Mouse (Mus musculus): ENCODE measurements at regions not wholly inside any gene's neighbourhood (a gene's known extent, or its start where the extent isn't known, plus 50 kb on each side); places are given as distances from the start of the nearest gene placed in this dataset.

- in situ Hi-C loops (cut with MboI; ENCODE audit: low pct_unique_long_range_greater_than_20kb) = no loop called here
- ATAC-seq (no peak), DNase-seq (ENCODE audit: low read depth, low spot score) (no peak)
- TF ChIP-seq CTCF (IDR thresholded peaks at IDR 0.05) = no peak
- no peaks in the 10 kb centered on the region for H3K27me3 ChIP-seq
- ChIA-PET CTCF (no interaction called here), POLR2A (no interaction called here)
Observed at GRCm38 (mm10) chr12:9921591-9922198, 351.8 kb downstream of the Osr1 start.

- TF ChIP-seq CTCF (IDR thresholded peaks at IDR 0.05) = no peak
- DNase-seq (ENCODE audit: low read depth, low spot score) = no peak
- POLR2A ChIA-PET = no interaction called here
- no peaks in the 10 kb centered on the region for H3K27me3 ChIP-seq
- in situ Hi-C loops (cut with MboI; ENCODE audit: low pct_unique_long_range_greater_than_20kb) = no loop called here
- CTCF ChIA-PET = interaction anchor here (1.1 kb wide), 1 partner anchor 23 kb away, joined by 3 read pairs; no protein-coding TSS in a partner anchor
- no peak for ATAC-seq
Observed at GRCm38 (mm10) chr12:9924561-9924960, 354.6 kb downstream of the Osr1 start.

GRCm38 (mm10) chr12:9934158-9934557, 364.2 kb downstream of the Osr1 start:
- in situ Hi-C loops (cut with MboI; ENCODE audit: low pct_unique_long_range_greater_than_20kb) = no loop called here
- no peak for ATAC-seq
- no peak for TF ChIP-seq CTCF (IDR thresholded peaks at IDR 0.05)
- POLR2A ChIA-PET = no interaction called here
- DNase-seq (ENCODE audit: low read depth, low spot score) = no peak
- CTCF ChIA-PET = no interaction called here
- no peaks in the 10 kb centered on the region for H3K27me3 ChIP-seq

GRCm38 (mm10) chr12:9941357-9941756, 371.4 kb downstream of the Osr1 start:
- no peak for TF ChIP-seq CTCF (IDR thresholded peaks at IDR 0.05)
- no peaks in the 10 kb centered on the region for H3K27me3 ChIP-seq
- DNase-seq (ENCODE audit: low read depth, low spot score) = no peak
- ATAC-seq = no peak
- in situ Hi-C loops (cut with MboI; ENCODE audit: low pct_unique_long_range_greater_than_20kb) = no loop called here
- ChIA-PET POLR2A (no interaction called here), CTCF (no interaction called here)

GRCm38 (mm10) chr12:9941823-9942222, 371.9 kb downstream of the Osr1 start:
- in situ Hi-C loops (cut with MboI; ENCODE audit: low pct_unique_long_range_greater_than_20kb) = no loop called here
- TF ChIP-seq CTCF (IDR thresholded peaks at IDR 0.05) = no peak
- DNase-seq (ENCODE audit: low read depth, low spot score) (no peak), ATAC-seq (no peak)
- POLR2A ChIA-PET = interaction anchor here (0.6 kb wide), 1 partner anchor 730 kb away, joined by 3 read pairs; no protein-coding TSS in a partner anchor
- no peaks in the 10 kb centered on the region for H3K27me3 ChIP-seq
- CTCF ChIA-PET = no interaction called here

GRCm38 (mm10) chr12:9948784-9949183, 378.9 kb downstream of the Osr1 start:
- CTCF ChIA-PET = no interaction called here
- POLR2A ChIA-PET = no interaction called here
- no peak for TF ChIP-seq CTCF (IDR thresholded peaks at IDR 0.05)
- no peaks in the 10 kb centered on the region for H3K27me3 ChIP-seq
- in situ Hi-C loops (cut with MboI; ENCODE audit: low pct_unique_long_range_greater_than_20kb) = no loop called here
- ATAC-seq = no peak
- DNase-seq (ENCODE audit: low read depth, low spot score) = no peak

GRCm38 (mm10) chr12:9952372-9952771, 382.5 kb downstream of the Osr1 start:
- in situ Hi-C loops (cut with MboI; ENCODE audit: low pct_unique_long_range_greater_than_20kb) = no loop called here
- ATAC-seq = no peak
- H3K27me3 ChIP-seq = no peaks in the 10 kb centered on the region
- DNase-seq (ENCODE audit: low read depth, low spot score) = no peak
- no peak for TF ChIP-seq CTCF (IDR thresholded peaks at IDR 0.05)
- POLR2A ChIA-PET = no interaction called here
- CTCF ChIA-PET = interaction anchor here (0.7 kb wide), 1 partner anchor 14 kb away, joined by 3 read pairs; no protein-coding TSS in a partner anchor

GRCm38 (mm10) chr12:9954178-9954888, 384.4 kb downstream of the Osr1 start:
- H3K27me3 ChIP-seq = no peaks in the 10 kb centered on the region
- POLR2A ChIA-PET = no interaction called here
- CTCF ChIA-PET = no interaction called here
- no peak for ATAC-seq
- TF ChIP-seq CTCF (IDR thresholded peaks at IDR 0.05) = no peak
- in situ Hi-C loops (cut with MboI; ENCODE audit: low pct_unique_long_range_greater_than_20kb) = no loop called here
- no peak for DNase-seq (ENCODE audit: low read depth, low spot score)

GRCm38 (mm10) chr12:9969390-9969789, 399.5 kb downstream of the Osr1 start:
- ATAC-seq = no peak
- CTCF ChIA-PET = no interaction called here
- DNase-seq (ENCODE audit: low read depth, low spot score) = no peak
- in situ Hi-C loops (cut with MboI; ENCODE audit: low pct_unique_long_range_greater_than_20kb) = no loop called here
- H3K27me3 ChIP-seq = no peaks in the 10 kb centered on the region
- POLR2A ChIA-PET = no interaction called here
- TF ChIP-seq CTCF (IDR thresholded peaks at IDR 0.05) = no peak

GRCm38 (mm10) chr12:9970771-9971170, 399.0 kb upstream of the Nt5c1b start:
- ATAC-seq (no peak), DNase-seq (ENCODE audit: low read depth, low spot score) (no peak)
- TF ChIP-seq CTCF (IDR thresholded peaks at IDR 0.05) = no peak
- POLR2A ChIA-PET = no interaction called here
- H3K27me3 ChIP-seq = no peaks in the 10 kb centered on the region
- in situ Hi-C loops (cut with MboI; ENCODE audit: low pct_unique_long_range_greater_than_20kb) = loop anchor here (10.0 kb wide), 1 partner anchor 164 kb away; no protein-coding TSS in a partner anchor
- CTCF ChIA-PET = no interaction called here

GRCm38 (mm10) chr12:9978494-9979112, 391.2 kb upstream of the Nt5c1b start:
- DNase-seq (ENCODE audit: low read depth, low spot score) (no peak), ATAC-seq (peak; percentile 80)
- POLR2A ChIA-PET = no interaction called here
- no peak for TF ChIP-seq CTCF (IDR thresholded peaks at IDR 0.05)
- H3K27me3 ChIP-seq = no peaks in the 10 kb centered on the region
- CTCF ChIA-PET = interaction anchor here (0.9 to 1.4 kb wide), 3 partner anchors 139 to 408 kb away, joined by 3 to 7 read pairs (median 3); no protein-coding TSS in a partner anchor
- in situ Hi-C loops (cut with MboI; ENCODE audit: low pct_unique_long_range_greater_than_20kb) = loop anchor here (10.0 to 25.0 kb wide), 2 partner anchors 156 to 459 kb away; no protein-coding TSS in a partner anchor
